Mouse (Mus musculus) heart, adult 2 months (tissue): Measurements from ENCODE around the gene Olfr114.

Source experiments
- CTCF ChIP-seq: fragments of 200-600 bp; IDR thresholded peaks from 2 replicates; pipeline ENCODE4 v1.8.1; 2022; ENCODE audit warnings: antibody characterized with exemption, mild to moderate bottlenecking, moderate library complexity
- POLR2A ChIP-seq: fragments of 200-500 bp; IDR thresholded peaks from 2 replicates; pipeline ENCODE4 v1.6.1; 2011; ENCODE audit warnings: mild to moderate bottlenecking, low read depth, low read length, control low read depth; ENCODE audit not compliant: insufficient read depth

DNA sequence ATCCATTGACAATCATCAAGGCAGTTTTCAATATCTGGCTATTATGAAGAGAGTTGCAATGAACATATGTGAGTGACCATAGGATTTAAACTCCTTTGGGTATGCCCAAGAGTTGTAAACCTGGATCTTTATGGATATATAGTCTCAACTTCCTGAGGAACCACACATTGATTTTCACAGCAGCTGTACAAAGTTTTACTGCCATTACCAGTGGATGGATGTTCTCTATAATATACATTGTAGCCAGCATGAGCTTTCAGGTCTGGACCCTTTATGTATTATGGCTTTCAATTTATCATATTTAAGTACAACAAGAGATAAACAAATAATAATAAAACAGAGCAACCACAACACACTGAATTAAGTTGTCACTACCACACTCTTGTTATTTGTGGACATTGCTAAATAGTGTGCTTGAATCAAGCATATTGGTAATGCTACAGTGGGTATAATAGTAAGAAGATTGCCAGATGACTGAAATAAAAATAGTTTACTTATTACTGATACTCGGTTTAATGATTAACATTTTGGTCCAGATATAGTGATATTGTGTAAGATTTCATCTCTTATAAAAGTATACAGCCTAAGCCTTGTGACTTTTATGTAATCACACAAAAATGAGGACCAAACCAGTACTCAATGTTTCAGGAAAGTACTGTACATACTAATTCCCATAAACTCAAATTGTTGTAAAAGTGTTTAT, 33.5 kb downstream of the Olfr114 start:
- TF ChIP-seq CTCF (no peak), POLR2A (no peak)
